Mouse (Mus musculus) C2C12 (cell line): ENCODE results near the gene Bbs7. TPM values are rescaled to one million over a fixed set of nuclear protein-coding genes. Genes with fewer than 3 reads are reported as not detected.
"Not testable (repeated sequence)": the region's sequence is repeated elsewhere in the genome, so short reads cannot be mapped to it uniquely, and the experiment has no call there.

Experiments used
- H3K27me3 ChIP-seq: one replicate; pipeline ENCODE4 v1.6.1; 2011; ENCODE audit not compliant: control insufficient read depth, insufficient read depth, insufficient read length
- H3K36me3 ChIP-seq: one replicate; pipeline ENCODE4 v1.6.1; 2011; ENCODE audit not compliant: control insufficient read depth, insufficient read depth
- H3K4me3 ChIP-seq: one replicate; pipeline ENCODE4 v1.5.1; 2011; ENCODE audit warnings: mild to moderate bottlenecking, control low read depth; ENCODE audit not compliant: poor library complexity, insufficient read depth, severe bottlenecking
- H3K79me2 ChIP-seq: one replicate; pipeline ENCODE4 v1.6.1; 2011; ENCODE audit not compliant: control insufficient read depth, insufficient read depth
- H3K79me3 ChIP-seq: one replicate; pipeline ENCODE4 v1.6.1; 2011; ENCODE audit warnings: low read depth, control low read depth
- H3ac ChIP-seq: one replicate; pipeline ENCODE3; 2011; ENCODE audit warnings: low read depth; ENCODE audit not compliant: control insufficient read depth, insufficient read length
- CEBPB ChIP-seq: IDR thresholded peaks from one replicate; pipeline ENCODE4 v1.6.1; 2011; ENCODE audit warnings: low read depth, mild to moderate bottlenecking, control low read depth, moderate library complexity
- CTCF ChIP-seq: IDR thresholded peaks from one replicate; pipeline ENCODE4 v1.5.1; 2011; ENCODE audit not compliant: control insufficient read depth, insufficient read depth, insufficient read length
- FOSL1 ChIP-seq: IDR thresholded peaks from one replicate; pipeline ENCODE4 v1.8.0; 2011; ENCODE audit warnings: mild to moderate bottlenecking, low read length; ENCODE audit not compliant: poor library complexity, insufficient read depth, severe bottlenecking
- MAX ChIP-seq: IDR thresholded peaks from one replicate; pipeline ENCODE4 v1.6.1; 2011; ENCODE audit warnings: mild to moderate bottlenecking, control low read depth
- MYOD1 ChIP-seq: IDR thresholded peaks from one replicate; pipeline ENCODE4 v1.6.1; 2011; ENCODE audit warnings: low read depth; ENCODE audit not compliant: control insufficient read depth, insufficient read length
- MYOG ChIP-seq: IDR thresholded peaks from one replicate; pipeline ENCODE4 v1.6.1; 2011; ENCODE audit not compliant: control insufficient read depth, insufficient read length; ENCODE audit errors: extremely low read depth
- USF1 ChIP-seq: IDR thresholded peaks from one replicate; pipeline ENCODE4 v1.6.1; 2011; ENCODE audit warnings: low read depth, mild to moderate bottlenecking, control low read depth, moderate library complexity
- long read RNA-seq, 2 experiments: library from polyadenylated mRNA; unstranded; transcript quantifications; one replicate each; pipeline ENCODE4 v2.0.0; 2019 to 2020
- polyA plus RNA-seq: library from polyadenylated mRNA; unstranded; fragments of >200 nt; fragmentation: generic; extraction: Trizol; gene quantifications from one replicate; pipeline ENCODE4 v1.2.1, GENCODE M21; 2012; ENCODE audit warnings: missing spikeins

The Bbs7 gene
- polyA plus RNA-seq: 1.8 TPM
- long read RNA-seq, experiment 1, transcript Bbs7-203 (19 exons, 2,687 nt): major isoform, 5 of 8 reads
- long read RNA-seq, experiment 1, partial matches to known transcripts: 0 of 8 reads
- long read RNA-seq, experiment 1, other reads (novel, unspliced or antisense): 3 of 8 reads
- long read RNA-seq, experiment 2, transcript Bbs7-203 (19 exons, 2,687 nt): major isoform, 32 of 46 reads
- long read RNA-seq, experiment 2, partial matches to known transcripts: 2 of 46 reads
- long read RNA-seq, experiment 2, other reads (novel, unspliced or antisense): 11 of 46 reads

DNA sequence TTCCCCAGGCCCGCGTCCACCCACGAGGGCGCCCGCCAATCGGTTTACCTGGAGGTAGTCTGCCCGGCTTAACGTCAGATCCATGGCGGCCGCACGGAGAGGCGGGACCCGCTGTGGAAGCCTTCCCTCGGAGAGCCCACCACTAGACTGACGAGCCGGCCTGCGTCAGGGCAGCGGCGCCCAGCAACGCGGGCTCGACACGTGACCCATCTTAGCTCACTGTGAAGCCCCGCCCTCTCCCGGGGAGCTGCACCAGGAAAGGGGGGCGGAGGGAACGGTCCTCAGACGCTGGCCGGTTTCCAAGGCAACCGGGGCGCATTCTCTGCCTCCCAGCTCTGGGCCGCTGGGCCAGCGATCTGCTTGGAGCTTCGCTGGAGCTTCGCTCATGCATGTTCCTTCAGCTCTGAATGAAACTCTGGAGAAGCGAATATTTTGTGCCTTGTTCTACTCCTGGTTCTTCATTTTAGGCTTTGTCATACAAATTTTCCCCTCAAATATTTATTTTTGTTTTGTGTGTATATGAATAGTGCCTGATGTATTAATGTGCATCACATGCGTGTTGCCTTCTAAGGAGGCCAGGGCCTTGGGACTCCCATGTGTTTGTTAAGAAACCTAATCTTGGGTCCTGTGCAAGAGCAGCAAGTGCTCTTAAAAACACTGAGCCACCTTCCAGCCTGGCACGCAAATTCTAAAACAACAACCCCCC is at the start of gene Bbs7:
TSS of gene Bbs7 (minus strand) at position 276 of the 706 bp plus-strand sequence.
- Histone ChIP-seq H3K27me3 (no peaks in the 10 kb centered on the region), H3K79me2 (no peaks in the 10 kb centered on the region), H3K4me3 (peak within 1 kb of the TSS; percentile 37), H3ac (peak within 1 kb of the TSS; percentile 77), H3K36me3 (no peaks in the 10 kb centered on the region), H3K79me3 (no peaks in the 10 kb centered on the region)
- no peak for TF ChIP-seq MYOD1
- peak; percentile 82 for TF ChIP-seq USF1

DNA sequence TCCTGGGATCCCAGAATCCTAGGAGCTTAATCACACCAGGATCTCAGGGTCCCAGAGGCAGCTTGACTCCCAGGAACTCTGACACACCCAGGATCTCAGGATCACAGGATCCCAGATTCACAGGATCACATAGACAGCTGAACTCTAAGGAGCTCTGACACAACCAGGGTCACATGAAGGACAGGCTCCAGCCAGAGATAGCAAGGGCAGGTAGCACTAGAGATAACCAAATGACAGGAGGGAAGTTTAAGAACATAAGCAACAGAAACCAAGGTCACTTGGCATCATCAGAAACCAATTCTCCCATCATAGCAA is 31.9 kb upstream of the Bbs7 start:
- not testable (repeated sequence) for H3K36me3 ChIP-seq, H3K4me3 ChIP-seq, H3K79me2 ChIP-seq, H3K79me3 ChIP-seq, H3K27me3 ChIP-seq, H3ac ChIP-seq

DNA sequence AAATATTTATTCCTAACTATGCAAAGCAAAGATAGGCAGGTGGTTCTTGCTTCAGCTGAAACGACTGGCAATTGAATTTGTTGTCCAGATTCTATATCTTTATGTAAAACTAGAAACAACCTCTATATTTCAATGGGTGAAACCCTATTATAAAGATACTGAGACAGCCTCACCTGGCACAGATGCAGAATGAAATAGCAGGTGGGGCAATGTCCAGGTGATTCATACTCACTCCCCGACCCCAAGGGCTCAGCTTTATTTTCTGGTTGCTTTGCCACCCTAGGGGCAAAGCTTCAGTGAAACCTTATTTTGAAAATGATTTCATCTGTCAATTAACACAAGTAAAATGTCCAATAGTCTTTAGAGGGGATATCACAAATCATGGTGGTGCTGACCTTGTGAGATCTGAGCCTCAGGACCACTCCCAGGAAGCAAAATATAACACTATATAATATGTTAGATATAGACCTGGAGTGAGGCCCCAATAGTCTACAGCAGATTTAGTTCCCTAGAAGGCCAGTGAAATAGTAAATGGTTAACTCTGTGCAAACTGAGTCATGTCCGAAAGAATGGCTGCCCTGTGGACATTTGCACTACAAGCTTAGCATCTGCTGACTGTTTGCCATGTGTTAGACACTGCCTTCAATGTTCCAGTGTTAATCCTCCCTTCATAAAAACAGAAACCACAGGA is 31.4 kb upstream of the Bbs7 start:
- Histone ChIP-seq H3K79me2 (no peaks in the 10 kb centered on the region), H3ac (no peak overlapping the region), H3K4me3 (no peak overlapping the region), H3K27me3 (peaks cover 3% of the 10 kb centered on the region), H3K79me3 (no peaks in the 10 kb centered on the region), H3K36me3 (no peaks in the 10 kb centered on the region)
- TF ChIP-seq MYOD1: no peak
- TF ChIP-seq USF1: no peak
- no peak for TF ChIP-seq MYOG
- no peak for TF ChIP-seq CTCF
- no peak for TF ChIP-seq MAX
- TF ChIP-seq FOSL1: no peak
- TF ChIP-seq CEBPB: no peak

DNA sequence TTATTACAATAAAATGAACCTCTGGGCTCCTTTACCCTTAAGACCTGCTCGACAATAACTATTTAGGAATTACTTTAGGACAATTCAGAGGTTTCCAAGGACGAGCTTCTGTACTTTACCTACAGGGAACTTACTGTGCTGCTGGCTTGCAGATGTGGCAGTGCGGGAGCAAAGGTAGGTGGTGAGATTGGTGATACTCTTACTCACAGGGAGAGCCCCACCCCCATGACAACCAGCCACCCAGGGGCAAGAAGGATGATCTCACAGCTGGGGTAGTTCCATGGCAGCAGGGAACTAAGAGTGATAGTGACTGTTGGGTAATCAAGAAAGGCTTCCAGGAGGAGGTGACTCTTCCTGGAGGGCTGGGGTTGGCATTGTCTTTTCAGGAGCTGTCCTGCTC is 30.1 kb upstream of the Bbs7 start:
- Histone ChIP-seq H3ac (no peak overlapping the region), H3K79me3 (no peaks in the 10 kb centered on the region), H3K4me3 (no peak overlapping the region), H3K27me3 (no peaks in the 10 kb centered on the region), H3K79me2 (no peaks in the 10 kb centered on the region), H3K36me3 (no peaks in the 10 kb centered on the region)
- TF ChIP-seq MAX: no peak
- no peak for TF ChIP-seq MYOD1
- no peak for TF ChIP-seq USF1
- no peak for TF ChIP-seq CTCF
- TF ChIP-seq MYOG: no peak
- no peak for TF ChIP-seq CEBPB
- no peak for TF ChIP-seq FOSL1

DNA sequence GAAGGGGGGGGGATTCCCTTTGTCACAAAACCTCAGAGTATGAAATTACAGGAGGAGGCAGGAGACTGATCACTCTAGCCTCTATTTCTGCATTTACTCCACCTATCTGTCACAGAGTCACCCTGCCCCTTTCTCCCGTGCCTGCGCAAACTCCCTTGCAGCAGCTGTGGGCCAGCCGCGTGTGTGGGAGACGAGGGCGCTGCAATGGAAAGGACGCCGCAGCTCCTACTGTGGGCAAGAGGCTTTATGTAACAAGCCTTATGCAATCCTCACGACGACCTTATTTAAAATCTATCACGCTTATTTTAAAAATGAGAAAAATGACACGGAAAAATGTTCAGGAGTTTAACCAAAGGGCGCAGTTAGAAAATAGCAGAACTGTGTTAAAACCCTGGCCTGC is 29.5 kb upstream of the Bbs7 start:
- no peaks in the 10 kb centered on the region for H3K27me3 ChIP-seq
- no peaks in the 10 kb centered on the region for H3K79me3 ChIP-seq
- H3K4me3 ChIP-seq: no peak overlapping the region
- no peak overlapping the region for H3ac ChIP-seq
- no peaks in the 10 kb centered on the region for H3K79me2 ChIP-seq
- no peaks in the 10 kb centered on the region for H3K36me3 ChIP-seq
- TF ChIP-seq USF1 (no peak), CTCF (no peak), MYOG (no peak), CEBPB (no peak), MYOD1 (no peak), FOSL1 (no peak)

DNA sequence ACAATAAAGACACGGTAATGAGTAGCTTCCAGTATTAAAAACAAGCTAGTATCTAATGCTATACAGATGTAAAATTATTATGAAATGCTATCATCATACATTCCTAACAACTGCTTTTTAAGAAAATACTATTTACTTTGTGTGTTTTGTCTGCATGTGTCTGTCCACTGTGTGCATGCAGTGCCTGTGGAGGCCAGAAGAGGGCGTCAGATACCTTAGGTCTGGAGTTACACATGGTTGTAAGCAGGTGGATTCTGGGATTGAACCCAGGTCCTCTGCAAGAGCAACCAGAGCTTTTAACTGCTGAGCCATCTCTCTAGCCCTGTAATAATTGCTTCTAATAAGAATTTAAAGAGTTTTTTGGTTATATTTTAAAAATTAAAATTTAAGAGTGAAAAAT is 27.5 kb upstream of the Bbs7 start:
- Histone ChIP-seq H3K4me3 (no peak overlapping the region), H3K27me3 (no peaks in the 10 kb centered on the region), H3ac (no peak overlapping the region), H3K36me3 (no peaks in the 10 kb centered on the region), H3K79me3 (no peaks in the 10 kb centered on the region), H3K79me2 (no peaks in the 10 kb centered on the region)
- TF ChIP-seq CEBPB (no peak), MAX (no peak), MYOD1 (no peak), CTCF (no peak)
